Mouse (Mus musculus) cortical plate, adult 2 months (tissue): ENCODE results near the gene Adgb.

Experiments
- CTCF ChIP-seq: fragments of 200-500 bp; IDR thresholded peaks from 2 replicates; pipeline ENCODE4 v1.5.1; 2011; ENCODE audit warnings: mild to moderate bottlenecking, control low read depth, low read length; ENCODE audit not compliant: insufficient read depth; ENCODE audit errors: extremely low read depth
- POLR2A ChIP-seq: fragments of 200-500 bp; IDR thresholded peaks from 2 replicates; pipeline ENCODE4 v1.6.1; 2011; ENCODE audit warnings: mild to moderate bottlenecking, low read length, control low read depth; ENCODE audit not compliant: insufficient read depth; ENCODE audit errors: extremely low read depth

- TF ChIP-seq CTCF = no peak
- no peak for TF ChIP-seq POLR2A
These were observed 42.5 kb downstream of the Adgb start for GRCm38 (mm10) chr10:10429635-10430034.
